Mouse (Mus musculus) heart, adult 2 months (tissue): ENCODE measurements around the gene Col6a4. TPM values are rescaled to one million over a fixed set of nuclear protein-coding genes. Genes with fewer than 3 reads are reported as not detected.
A peak's percentile ranks its signal among the peaks of the same experiment; 100 is the strongest.

Experiments used
- DNase-seq, 2 experiments: peaks; one replicate each; pipeline ENCODE4 v3.0.0; 2021
- H3K27ac ChIP-seq: fragments of 200-600 bp; 2 replicates; pipeline ENCODE4 v1.8.1; 2022
- H3K27me3 ChIP-seq: fragments of 200-500 bp; 2 replicates; pipeline ENCODE4 v1.6.1; 2012; ENCODE audit warnings: mild to moderate bottlenecking, low read length, inconsistent platforms, mixed read lengths; ENCODE audit not compliant: control insufficient read depth, insufficient read depth
- H3K36me3 ChIP-seq: fragments of 200-500 bp; 2 replicates; pipeline ENCODE4 v1.6.1; 2012; ENCODE audit warnings: low read length, inconsistent platforms; ENCODE audit not compliant: control insufficient read depth, insufficient read depth
- H3K4me1 ChIP-seq: fragments of 200-500 bp; 2 replicates; pipeline ENCODE4 v1.6.1; 2011; ENCODE audit warnings: low read length; ENCODE audit not compliant: control insufficient read depth, insufficient read depth
- H3K4me3 ChIP-seq: fragments of 200-600 bp; 2 replicates; pipeline ENCODE4 v1.8.1; 2022
- H3K79me2 ChIP-seq: fragments of 200-500 bp; replicated peaks from 2 replicates; pipeline ENCODE4 v1.6.1; 2012; ENCODE audit warnings: mild to moderate bottlenecking, inconsistent platforms, low read length, moderate library complexity, mixed read lengths; ENCODE audit not compliant: control insufficient read depth, insufficient read depth
- H3K9ac ChIP-seq: fragments of 200-500 bp; 2 replicates; pipeline ENCODE4 v1.6.1; 2012; ENCODE audit warnings: low read depth, mild to moderate bottlenecking, control low read depth, inconsistent platforms, low read length, mixed read lengths
- CTCF ChIP-seq: fragments of 200-600 bp; IDR thresholded peaks from 2 replicates; pipeline ENCODE4 v1.8.1; 2022; ENCODE audit warnings: antibody characterized with exemption, mild to moderate bottlenecking, moderate library complexity
- EP300 ChIP-seq: fragments of 200-500 bp; IDR thresholded peaks from 2 replicates; pipeline ENCODE4 v1.6.1; 2011; ENCODE audit warnings: low read depth, low read length, control low read depth; ENCODE audit not compliant: insufficient read depth
- POLR2A ChIP-seq: fragments of 200-500 bp; IDR thresholded peaks from 2 replicates; pipeline ENCODE4 v1.6.1; 2011; ENCODE audit warnings: mild to moderate bottlenecking, low read depth, low read length, control low read depth; ENCODE audit not compliant: insufficient read depth
- WGBS: fragments of 180-500 bp; shearing (Covaris S2); methylation state at CpG from one replicate; pipeline ENCODE4 v1.1.7; 2018; 5-methylcytosine and 5-hydroxymethylcytosine counted together
- intact Hi-C: fragments of 180-260 bp; cut with DNase I; formaldehyde crosslinking; loops from one replicate; pipeline ENCODE4 v1.15.1; 2025
- polyA plus RNA-seq: library from polyadenylated mRNA; depleted of rRNA; stranded (reverse); fragments of >200 nt; gene quantifications from 2 replicates; pipeline ENCODE4 v1.2.3, GENCODE M21; 2012; rRNA removed
- total RNA-seq, 2 experiments: library from RNA; stranded (reverse); gene quantifications; 2 replicates each; pipeline ENCODE4 v1.2.3; 2021

Gene Col6a4
- total and polyA plus RNA-seq, 3 experiments: not detected

GRCm38 (mm10) chr9:105970901-105971300 is 125.7 kb downstream of the Col6a4 start:
- no peak overlapping the region for H3K4me3 ChIP-seq
- WGBS: 50% methylated on average over 5 of the region's 5 CpGs
- H3K36me3 ChIP-seq: no peaks in the 10 kb centered on the region
- intact Hi-C loops: no loop called here
- no peak overlapping the region for H3K27ac ChIP-seq
- DNase-seq: no peak
- TF ChIP-seq CTCF: no peak
- no peak for TF ChIP-seq POLR2A
- TF ChIP-seq EP300: no peak
- no peaks in the 10 kb centered on the region; the same call in 1 of the 2 replicates for H3K27me3 ChIP-seq
- no peaks in the 10 kb centered on the region for H3K79me2 ChIP-seq
- H3K4me1 ChIP-seq: no peaks in the 10 kb centered on the region
- no peak overlapping the region for H3K9ac ChIP-seq

DNA sequence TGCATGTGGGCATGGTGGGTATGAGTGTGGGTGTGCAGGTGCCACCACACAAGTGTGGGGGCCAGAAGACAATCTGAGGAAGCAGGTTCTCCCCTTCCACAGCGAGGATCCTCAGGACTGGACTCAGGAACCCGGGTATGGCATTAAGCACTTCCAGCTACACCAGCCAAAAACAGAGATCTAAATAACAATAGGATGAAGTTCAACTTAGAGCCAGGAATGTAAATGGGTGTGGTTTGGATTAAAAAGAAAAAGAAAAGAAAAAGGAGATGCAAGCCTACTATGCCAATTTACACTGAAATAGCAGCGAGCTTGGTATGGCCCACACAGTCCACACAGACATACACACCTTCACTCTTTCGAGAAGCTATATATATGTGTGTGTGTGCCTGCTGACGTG is 128.6 kb downstream of the Col6a4 start:
- no peaks in the 10 kb centered on the region; the same call in 1 of the 2 replicates for H3K27me3 ChIP-seq
- H3K4me3 ChIP-seq: no peak overlapping the region
- intact Hi-C loops: no loop called here
- H3K4me1 ChIP-seq: no peaks in the 10 kb centered on the region
- H3K9ac ChIP-seq: no peak overlapping the region
- H3K36me3 ChIP-seq: no peaks in the 10 kb centered on the region
- no peak for TF ChIP-seq CTCF
- TF ChIP-seq POLR2A: no peak
- no peak for DNase-seq
- H3K27ac ChIP-seq: no peak overlapping the region
- H3K79me2 ChIP-seq: no peaks in the 10 kb centered on the region
- 68% methylated on average over 5 of the region's 5 CpGs for WGBS

- intact Hi-C loops: no loop called here
- H3K4me3 ChIP-seq: no peak within 1 kb of the TSS
- no peaks in the 10 kb centered on the region for H3K79me2 ChIP-seq
- H3K27ac ChIP-seq: no peak within 1 kb of the TSS
- TF ChIP-seq CTCF (no peak), POLR2A (no peak), EP300 (no peak)
- H3K36me3 ChIP-seq: no peaks in the 10 kb centered on the region
- H3K9ac ChIP-seq: no peak within 1 kb of the TSS
- H3K4me1 ChIP-seq: no peaks in the 10 kb centered on the region; the same call in 1 of the 2 replicates
- WGBS: 12% methylated on average over 13 of the region's 13 CpGs
- no peaks in the 10 kb centered on the region for H3K27me3 ChIP-seq
- DNase-seq: peak; percentile 48 to 63
These were observed 136.1 kb downstream of the Col6a4 start, which contains the start of gene Col6a5 for GRCm38 (mm10) chr9:105960533-105960932. Gene Col6a5 (minus strand): TSS chr9:105960643.

DNA sequence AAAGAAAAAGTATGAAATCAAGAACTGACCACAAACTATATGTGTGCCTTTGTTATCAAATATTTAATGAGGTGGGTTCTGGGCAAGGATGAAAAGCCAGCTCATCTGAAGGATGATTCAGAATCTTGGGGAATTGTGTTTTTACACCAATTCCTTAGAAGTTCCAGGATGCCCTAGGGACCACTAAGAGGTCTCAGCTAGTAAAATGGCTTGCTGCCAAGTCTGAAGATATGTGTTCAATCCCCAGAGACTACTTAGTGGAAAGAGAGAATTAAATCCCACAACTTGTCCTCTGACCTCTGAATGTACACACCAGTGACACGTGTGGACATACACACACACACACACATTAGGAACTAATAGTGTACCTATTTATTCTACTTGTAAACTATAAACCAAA is 137.5 kb downstream of the Col6a4 start:
- no peak overlapping the region for H3K9ac ChIP-seq
- no peaks in the 10 kb centered on the region; the same call in 1 of the 2 replicates for H3K4me1 ChIP-seq
- intact Hi-C loops: no loop called here
- H3K79me2 ChIP-seq: no peaks in the 10 kb centered on the region
- TF ChIP-seq POLR2A (no peak), CTCF (no peak), EP300 (no peak)
- no peaks in the 10 kb centered on the region for H3K27me3 ChIP-seq
- no peaks in the 10 kb centered on the region for H3K36me3 ChIP-seq
- DNase-seq: no peak
- H3K27ac ChIP-seq: no peak overlapping the region
- 53% methylated on average over 1 of the region's 1 CpGs for WGBS
- H3K4me3 ChIP-seq: no peak overlapping the region

GRCm38 (mm10) chr9:105949755-105950154 is 146.8 kb downstream of the Col6a4 start:
- intact Hi-C loops: no loop called here
- H3K4me3 ChIP-seq: no peak overlapping the region
- H3K27ac ChIP-seq: no peak overlapping the region
- DNase-seq: no peak
- no peaks in the 10 kb centered on the region for H3K36me3 ChIP-seq
- 83% methylated on average over 1 of the region's 1 CpGs for WGBS
- no peaks in the 10 kb centered on the region for H3K4me1 ChIP-seq
- no peaks in the 10 kb centered on the region for H3K27me3 ChIP-seq
- no peaks in the 10 kb centered on the region for H3K79me2 ChIP-seq
- no peak overlapping the region for H3K9ac ChIP-seq
- TF ChIP-seq CTCF: no peak
- no peak for TF ChIP-seq EP300
- TF ChIP-seq POLR2A: no peak

DNA sequence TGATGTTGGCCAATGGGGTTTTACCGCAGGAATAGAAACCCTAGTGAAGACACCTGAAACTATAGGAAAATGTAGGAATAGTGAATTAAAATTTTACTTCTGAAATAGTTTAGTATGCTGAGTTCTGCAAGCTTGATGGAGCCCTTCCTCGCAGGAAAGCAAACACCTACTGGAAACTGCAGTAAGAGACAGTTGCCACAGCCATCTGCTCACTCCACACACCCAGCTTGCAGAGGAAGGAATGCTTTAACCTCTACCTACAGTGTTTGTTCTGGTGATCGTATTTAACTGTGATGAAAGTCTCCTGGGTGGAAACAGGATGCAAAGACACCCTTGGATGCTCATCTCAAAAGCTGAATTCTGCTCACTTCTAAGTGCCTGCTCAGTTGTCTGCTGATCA is 149.0 kb downstream of the Col6a4 start:
- no peaks in the 10 kb centered on the region for H3K27me3 ChIP-seq
- intact Hi-C loops: no loop called here
- H3K4me1 ChIP-seq: no peaks in the 10 kb centered on the region
- no peak overlapping the region for H3K4me3 ChIP-seq
- no peak overlapping the region for H3K27ac ChIP-seq
- no peaks in the 10 kb centered on the region for H3K36me3 ChIP-seq
- H3K79me2 ChIP-seq: no peaks in the 10 kb centered on the region
- 65% methylated on average over 3 of the region's 3 CpGs for WGBS
- DNase-seq: no peak
- no peak for TF ChIP-seq POLR2A
- no peak for TF ChIP-seq CTCF
- TF ChIP-seq EP300: no peak
- H3K9ac ChIP-seq: no peak overlapping the region

Other genes with a start within 250 kb of the Col6a4 start
- gene Col6a5, start 136.1 kb downstream of the Col6a4 start, total RNA-seq: under 1 TPM; 0.09 to 0.50 TPM
- 0.12 and 0.14 TPM in 2 replicates for gene Col6a5, start 136.1 kb downstream of the Col6a4 start, polyA plus RNA-seq
- gene Glyctk, start 61.4 kb upstream of the Col6a4 start, total RNA-seq: 1 to 10 TPM; 1.6 to 2.3 TPM
- 2.0 and 3.4 TPM in 2 replicates for gene Glyctk, start 61.4 kb upstream of the Col6a4 start, polyA plus RNA-seq
- gene Wdr82, start 74.1 kb upstream of the Col6a4 start, total RNA-seq: 10 to 100 TPM; 35.1 to 37.0 TPM
- gene Wdr82, start 74.1 kb upstream of the Col6a4 start, polyA plus RNA-seq: 30.5 and 61.6 TPM in 2 replicates
- 10 to 100 TPM; 10.8 to 12.1 TPM for gene Ppm1m, start 103.0 kb upstream of the Col6a4 start, total RNA-seq
- 17.4 and 18.9 TPM in 2 replicates for gene Ppm1m, start 103.0 kb upstream of the Col6a4 start, polyA plus RNA-seq
- gene Twf2, start 106.3 kb upstream of the Col6a4 start, total RNA-seq: 100 to 1,000 TPM; 182 to 219 TPM
- gene Twf2, start 106.3 kb upstream of the Col6a4 start, polyA plus RNA-seq: 251 and 268 TPM in 2 replicates
- under 1 TPM; 0.39 to 0.47 TPM for gene Tlr9, start 125.8 kb upstream of the Col6a4 start, total RNA-seq
- 1.1 and 1.9 TPM in 2 replicates for gene Tlr9, start 125.8 kb upstream of the Col6a4 start, polyA plus RNA-seq
- gene Alas1, start 151.9 kb upstream of the Col6a4 start, total RNA-seq: 100 to 1,000 TPM; 438 to 443 TPM
- 382 and 470 TPM in 2 replicates for gene Alas1, start 151.9 kb upstream of the Col6a4 start, polyA plus RNA-seq
- 1 to 10 TPM; 3.2 to 4.0 TPM for gene Poc1a, start 184.3 kb upstream of the Col6a4 start, total RNA-seq
- gene Poc1a, start 184.3 kb upstream of the Col6a4 start, polyA plus RNA-seq: 5.9 and 6.2 TPM in 2 replicates